Mouse (Mus musculus) liver, embryonic 14.5 days (tissue): Measurements from ENCODE around the gene Slc35e2.

Experiments
- CTCF ChIP-seq: IDR thresholded peaks from 2 replicates; pipeline ENCODE4 v1.5.1; 2016; ENCODE audit warnings: antibody characterized with exemption, low read depth, control low read depth
- EP300 ChIP-seq: IDR thresholded peaks from 2 replicates; pipeline ENCODE4 v1.6.1; 2016; ENCODE audit warnings: antibody characterized with exemption, low read depth

GRCm38 (mm10) chr4:155654183-155654455 is 52.9 kb downstream of the Slc35e2 start:
- TF ChIP-seq CTCF (no peak), EP300 (no peak)
